Comparison of ENCODE assay signal across 9 mouse cellular contexts in the genomic region with DNA sequence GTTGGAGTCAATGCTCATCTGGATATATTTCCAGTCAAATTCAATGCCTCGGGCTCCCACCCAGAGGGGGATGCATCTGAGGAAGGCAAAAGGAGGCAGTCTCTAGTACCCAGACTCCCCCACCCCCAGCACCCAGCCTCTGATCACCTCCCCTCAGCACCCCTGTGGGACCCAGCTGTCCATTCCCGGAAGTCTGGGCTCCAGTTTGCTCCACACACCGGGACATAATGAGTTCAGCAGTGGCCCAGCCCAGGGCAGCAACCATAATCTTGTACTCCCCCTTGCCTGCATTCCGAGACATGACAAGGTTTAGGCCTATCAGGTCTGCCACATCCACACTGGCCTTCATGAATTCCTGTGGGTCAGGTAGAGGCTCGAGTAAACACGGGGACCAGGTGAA. TPM values are rescaled to one million over a fixed set of nuclear protein-coding genes. Genes with fewer than 3 reads are reported as not detected.
DNase-seq lines count a peak whose midpoint lies in the region; ATAC-seq and TF ChIP-seq lines count a peak whose summit lies in the region.
"Had no signal": no experiment of that assay in that cellular context is flagged by ENCODE, and none has a peak within 500 bp of the region (broad histone marks: within the 10 kb centered on the region; RNA-seq: fewer than 3 reads in every experiment).

No protein-coding gene starts in this region.

- no peak for TF ChIP-seq POLR2A in kidney, adult 2 months (IDR thresholded peaks at IDR 0.05; ENCODE audit: low read depth, low read length)
- no peak for TF ChIP-seq POLR2A in cortical plate, adult 2 months (IDR thresholded peaks at IDR 0.05; ENCODE audit: extremely low read depth, insufficient read depth, low read length)

- no peak for DNase-seq in kidney, adult 2 months
- no peak for DNase-seq in kidney, postnatal 4 days
- DNase-seq in hindbrain, embryonic 14.5 days (ENCODE audit: low spot score) = no peak
- DNase-seq in midbrain, embryonic 14.5 days = no peak
- no peak for DNase-seq in right cerebral cortex, postnatal 4 days
- no peak for DNase-seq in left cerebral cortex, postnatal 4 days
- DNase-seq in spleen, postnatal 10 days (ENCODE audit: low spot score in 2 of 2) = no peak

- H3K4me1 ChIP-seq in kidney, adult 2 months (ENCODE audit: control insufficient read depth, insufficient read depth, low read length) = no peaks in the 10 kb centered on the region; the same call in 1 of the 2 replicates
- H3K4me1 ChIP-seq in cortical plate, adult 2 months (ENCODE audit: control insufficient read depth, insufficient read depth, low read length) = peaks cover 11% of the 10 kb centered on the region
- peaks cover 26% of the 10 kb centered on the region for H3K4me1 ChIP-seq in hindbrain, embryonic 14.5 days (replicated peaks; ENCODE audit: control insufficient read depth, insufficient read depth, low read length)
- peaks cover 24% of the 10 kb centered on the region for H3K4me1 ChIP-seq in midbrain, embryonic 14.5 days (ENCODE audit: control insufficient read depth, insufficient read depth, low read length)

- H3K4me2 ChIP-seq in hindbrain, embryonic 14.5 days (replicated peaks) = peak overlapping the region; percentile 65
- H3K4me2 ChIP-seq in midbrain, embryonic 14.5 days (ENCODE audit: low read length) = peak overlapping the region; percentile 67

- H3K27me3 ChIP-seq in kidney, adult 2 months (replicated peaks; ENCODE audit: control insufficient read depth, insufficient read depth, low read length) = no peaks in the 10 kb centered on the region
- no peaks in the 10 kb centered on the region for H3K27me3 ChIP-seq in hindbrain, embryonic 14.5 days (ENCODE audit: control insufficient read depth, insufficient read depth, low read length)
- no peaks in the 10 kb centered on the region for H3K27me3 ChIP-seq in midbrain, embryonic 14.5 days (ENCODE audit: control insufficient read depth, insufficient read depth, low read length)

- no peaks in the 10 kb centered on the region for H3K9me3 ChIP-seq in hindbrain, embryonic 14.5 days (ENCODE audit: control insufficient read depth, low read length)
- H3K9me3 ChIP-seq in midbrain, embryonic 14.5 days (ENCODE audit: control insufficient read depth, low read length) = no peaks in the 10 kb centered on the region

- 49% methylated on average over 6 of the region's 6 CpGs for WGBS in kidney, adult 2 months
- WGBS in hindbrain, embryonic 14.5 days = 89% methylated on average over 6 of the region's 6 CpGs
- WGBS in midbrain, embryonic 14.5 days = 88% methylated on average over 6 of the region's 6 CpGs

- peak overlapping the region; percentile 23 for H3K4me3 ChIP-seq in kidney, adult 2 months (ENCODE audit: insufficient read depth, low read depth, low read length)
- H3K4me3 ChIP-seq in cortical plate, adult 2 months (ENCODE audit: insufficient read depth, low read length) = peak overlapping the region; percentile 91; the same call in 1 of the 2 replicates
- H3K4me3 ChIP-seq in hindbrain, embryonic 14.5 days (replicated peaks; ENCODE audit: low read length) = peak overlapping the region; percentile 78
- peak overlapping the region; percentile 78 for H3K4me3 ChIP-seq in midbrain, embryonic 14.5 days (replicated peaks; ENCODE audit: low read depth, low read length)

- no peak for TF ChIP-seq CTCF in kidney, adult 2 months (conservative IDR thresholded peaks at IDR 0.05; ENCODE audit: insufficient read depth, insufficient read length, low read depth, low read length)
- TF ChIP-seq CTCF in cortical plate, adult 2 months (IDR thresholded peaks at IDR 0.05; ENCODE audit: extremely low read depth, insufficient read depth, low read length) = no peak

- H3K9ac ChIP-seq in hindbrain, embryonic 14.5 days = peak overlapping the region; percentile 88
- H3K9ac ChIP-seq in midbrain, embryonic 14.5 days (replicated peaks; ENCODE audit: low read length) = peak overlapping the region; percentile 80; the same call in 1 of the 2 replicates

- H3K36me3 ChIP-seq in kidney, adult 2 months (ENCODE audit: control insufficient read depth, insufficient read depth, low read length) = no peaks in the 10 kb centered on the region
- peaks cover 18% of the 10 kb centered on the region for H3K36me3 ChIP-seq in hindbrain, embryonic 14.5 days (replicated peaks; ENCODE audit: control insufficient read depth, insufficient read depth)
- peaks cover 19% of the 10 kb centered on the region for H3K36me3 ChIP-seq in midbrain, embryonic 14.5 days (ENCODE audit: control insufficient read depth, insufficient read depth, low read length)

- peak overlapping the region; percentile 40 for H3K27ac ChIP-seq in kidney, adult 2 months (ENCODE audit: insufficient read depth, low read depth, low read length)
- H3K27ac ChIP-seq in cortical plate, adult 2 months (ENCODE audit: insufficient read depth, low read length) = no peak overlapping the region
- no peak overlapping the region for H3K27ac ChIP-seq in hindbrain, embryonic 14.5 days
- H3K27ac ChIP-seq in midbrain, embryonic 14.5 days (replicated peaks; ENCODE audit: low read depth, low read length) = no peak overlapping the region

- ATAC-seq in hindbrain, embryonic 14.5 days (ENCODE audit: low FRiP score) = no peak
- ATAC-seq in midbrain, embryonic 14.5 days (ENCODE audit: low FRiP score, low TSS enrichment) = no peak

- intact Hi-C loops in left cerebral cortex, postnatal 4 days (cut with DNase I) = no loop called here

RNA-seq across cellular contexts. Expression of gene Tmem147, which starts 1.1 kb away (rescaled TPM):
- polyA plus RNA-seq in kidney, adult 2 months (2012; rRNA removed) = 457 and 511 TPM in 2 replicates
- polyA plus RNA-seq in cortical plate, adult 2 months (2012; rRNA removed) = 189 and 190 TPM in 2 replicates
- polyA plus RNA-seq in hindbrain, embryonic 14.5 days (2014; fragmentation: Nextera tagmentation; extraction: Ambion mirVana) = 281 and 319 TPM in 2 replicates
- 238 and 290 TPM in 2 replicates for polyA plus RNA-seq in midbrain, embryonic 14.5 days (2014; fragmentation: Nextera tagmentation; extraction: Ambion mirVana)
- 100 to 1,000 TPM; 130 to 146 TPM for total RNA-seq in left cerebral cortex, postnatal 4 days (2021)

RNA-seq across cellular contexts. Expression of gene Gapdhs, which starts 15.3 kb away (rescaled TPM):
- 0.31 and 0.86 TPM in 2 replicates for polyA plus RNA-seq in kidney, adult 2 months (2012; rRNA removed)
- not detected in 2 replicates for polyA plus RNA-seq in cortical plate, adult 2 months (2012; rRNA removed)
- 0.14 and 1.3 TPM in 2 replicates for polyA plus RNA-seq in hindbrain, embryonic 14.5 days (2014; fragmentation: Nextera tagmentation; extraction: Ambion mirVana)
- polyA plus RNA-seq in midbrain, embryonic 14.5 days (2014; fragmentation: Nextera tagmentation; extraction: Ambion mirVana) = 0.83 and 1.2 TPM in 2 replicates
- not detected for total RNA-seq in left cerebral cortex, postnatal 4 days (2021)
- total RNA-seq: neutrophil, adult 5-6 weeks had no signal

RNA-seq across cellular contexts. Expression of gene Atp4a, which starts 16.2 kb away (rescaled TPM):
- 33.1 and 39.1 TPM in 2 replicates for polyA plus RNA-seq in kidney, adult 2 months (2012; rRNA removed)
- polyA plus RNA-seq in cortical plate, adult 2 months (2012; rRNA removed) = 0.73 and 1.0 TPM in 2 replicates
- 2.0 and 2.1 TPM in 2 replicates for polyA plus RNA-seq in hindbrain, embryonic 14.5 days (2014; fragmentation: Nextera tagmentation; extraction: Ambion mirVana)
- 0.53 and 1.1 TPM in 2 replicates for polyA plus RNA-seq in midbrain, embryonic 14.5 days (2014; fragmentation: Nextera tagmentation; extraction: Ambion mirVana)
- total RNA-seq in left cerebral cortex, postnatal 4 days (2021) = 1 to 10 TPM; 4.0 to 5.1 TPM

RNA-seq across cellular contexts. Expression of gene Sbsn, which starts 23.1 kb away (rescaled TPM):
- 1.4 and 1.9 TPM in 2 replicates for polyA plus RNA-seq in kidney, adult 2 months (2012; rRNA removed)
- 8.4 and 8.6 TPM in 2 replicates for polyA plus RNA-seq in cortical plate, adult 2 months (2012; rRNA removed)
- 0.65 and 2.1 TPM in 2 replicates for polyA plus RNA-seq in hindbrain, embryonic 14.5 days (2014; fragmentation: Nextera tagmentation; extraction: Ambion mirVana)
- 0.82 and 3.8 TPM in 2 replicates for polyA plus RNA-seq in midbrain, embryonic 14.5 days (2014; fragmentation: Nextera tagmentation; extraction: Ambion mirVana)
- 10 to 100 TPM in 1 of 2 experiments, 1 to 10 TPM in 1; 8.5 to 12.2 TPM for total RNA-seq in left cerebral cortex, postnatal 4 days (2021)

RNA-seq across cellular contexts. Expression of gene 2200002J24Rik, which starts 29.5 kb away (rescaled TPM):
- polyA plus RNA-seq in kidney, adult 2 months (2012; rRNA removed) = 0.96 and 1.4 TPM in 2 replicates
- polyA plus RNA-seq in cortical plate, adult 2 months (2012; rRNA removed) = not detected in 2 replicates
- not detected in 2 replicates for polyA plus RNA-seq in hindbrain, embryonic 14.5 days (2014; fragmentation: Nextera tagmentation; extraction: Ambion mirVana)
- polyA plus RNA-seq in midbrain, embryonic 14.5 days (2014; fragmentation: Nextera tagmentation; extraction: Ambion mirVana) = not detected in 2 replicates
- total RNA-seq in left cerebral cortex, postnatal 4 days (2021) = not detected
- total RNA-seq: neutrophil, adult 5-6 weeks had no signal

Comparison
In these comparisons a context has a peak if more than half of its experiments do, and no peak if none do; other contexts are left out.
1. H3K4me3 ChIP-seq: peak in every context shown above with its lines; median percentile 91 in cortical plate, adult 2 months; 78 in hindbrain, embryonic 14.5 days; 78 in midbrain, embryonic 14.5 days; 23 in kidney, adult 2 months.
2. RNA of gene Atp4a, which starts 16.2 kb away (polyA plus RNA-seq): 33.1 to 39.1 TPM in kidney, adult 2 months; 2.0 to 2.1 TPM in hindbrain, embryonic 14.5 days, 0.73 to 1.0 TPM in cortical plate, adult 2 months and 0.53 to 1.1 TPM in midbrain, embryonic 14.5 days; every median in the first group is over 10 times any median in the second.